Mouse (Mus musculus) intestine, embryonic 14.5 days (tissue): ENCODE results near the gene Srms. TPM values are rescaled to one million over a fixed set of nuclear protein-coding genes. Genes with fewer than 3 reads are reported as not detected.

Source experiments
- ATAC-seq: fragments of 200-750 bp; cut with Nextera tagmentation; replicated peaks from 2 replicates; pipeline ENCODE4 v1.8.0; 2017; ENCODE audit warnings: low read depth, moderate number of reproducible peaks, moderate TSS enrichment, moderate library complexity; ENCODE audit not compliant: low FRiP score, low TSS enrichment
- DNase-seq: peaks from one replicate; pipeline ENCODE4 v3.0.0-alpha.2; 2018; ENCODE audit warnings: low spot score
- H3K27ac ChIP-seq: fragments of 300-500 bp; sonication (generic); 2 replicates; pipeline ENCODE4 v1.5.1; 2014; ENCODE audit warnings: low read depth, mild to moderate bottlenecking, control low read depth
- H3K27me3 ChIP-seq: fragments of 300-500 bp; sonication (generic); replicated peaks from 2 replicates; pipeline ENCODE4 v1.6.1; 2014; ENCODE audit warnings: low read length, control low read depth; ENCODE audit not compliant: control insufficient read depth, insufficient read depth
- H3K36me3 ChIP-seq: fragments of 300-500 bp; sonication (generic); 2 replicates; pipeline ENCODE4 v1.6.1; 2014; ENCODE audit warnings: low read length, control low read depth; ENCODE audit not compliant: control insufficient read depth, insufficient read depth
- H3K4me1 ChIP-seq: fragments of 300-500 bp; sonication (generic); replicated peaks from 2 replicates; pipeline ENCODE4 v1.6.1; 2014; ENCODE audit warnings: low read length, control low read depth, mixed read lengths; ENCODE audit not compliant: control insufficient read depth, insufficient read depth
- H3K4me2 ChIP-seq: fragments of 300-500 bp; sonication (generic); 2 replicates; pipeline ENCODE4 v1.6.1; 2014; ENCODE audit warnings: low read length
- H3K4me3 ChIP-seq: fragments of 300-500 bp; sonication (generic); 2 replicates; pipeline ENCODE4 v1.5.1; 2014; ENCODE audit warnings: low read depth, low read length, control low read depth, mixed read lengths
- H3K9ac ChIP-seq: fragments of 300-500 bp; sonication (generic); 2 replicates; pipeline ENCODE4 v1.6.1; 2014; ENCODE audit warnings: mild to moderate bottlenecking, low read length
- H3K9me3 ChIP-seq: fragments of 300-500 bp; sonication (generic); 2 replicates; pipeline ENCODE4 v1.6.1; 2016; ENCODE audit warnings: low read length, control low read depth; ENCODE audit not compliant: control insufficient read depth
- WGBS: fragments of 180-500 bp; shearing (Covaris S2); extraction: QIAGEN DNeasy Blood & Tissue Kit; methylation state at CpG from one replicate; pipeline ENCODE4 v1.1.7; 2014; 5-methylcytosine and 5-hydroxymethylcytosine counted together
- polyA plus RNA-seq: library from polyadenylated mRNA; unstranded; fragments of >200 nt; fragmentation: Nextera tagmentation; extraction: Ambion mirVana; gene quantifications from 2 replicates; pipeline ENCODE4 v1.2.1, GENCODE M21; 2014

Gene Srms
- polyA plus RNA-seq, 1 experiment from 2014 or later = 0.09 TPM

- WGBS = 68% methylated on average over 4 of the region's 4 CpGs
- H3K9me3 ChIP-seq = no peaks in the 10 kb centered on the region
- no peaks in the 10 kb centered on the region for H3K4me1 ChIP-seq
- no peak overlapping the region for H3K4me2 ChIP-seq
- H3K36me3 ChIP-seq = no peaks in the 10 kb centered on the region
- H3K27me3 ChIP-seq = peaks cover 48% of the 10 kb centered on the region
- no peak overlapping the region for H3K4me3 ChIP-seq
- H3K9ac ChIP-seq = no peak overlapping the region
- DNase-seq (no peak), ATAC-seq (no peak)
- no peak overlapping the region for H3K27ac ChIP-seq
Measured at GRCm38 (mm10) chr2:181155801-181156200, 57.2 kb downstream of the Srms start.

Other genes starting within 250 kb of the Srms start
- 77.0 and 78.6 TPM in 2 replicates for gene Arfgap1, start 246.0 kb downstream of the Srms start, polyA plus RNA-seq
- gene Col20a1, start 226.7 kb downstream of the Srms start, polyA plus RNA-seq = 0.24 and 0.26 TPM in 2 replicates
- gene Chrna4, start 169.6 kb downstream of the Srms start, polyA plus RNA-seq = 2.0 and 2.1 TPM in 2 replicates
- gene Kcnq2, start 77.9 kb downstream of the Srms start, polyA plus RNA-seq = 2.0 and 2.4 TPM in 2 replicates
- gene Eef1a2, start 56.2 kb downstream of the Srms start, polyA plus RNA-seq = 0.32 and 0.36 TPM in 2 replicates
- gene Ppdpf, start 25.9 kb downstream of the Srms start, polyA plus RNA-seq = 350 and 369 TPM in 2 replicates
- gene Ptk6, start 10.4 kb downstream of the Srms start, polyA plus RNA-seq = not detected in 2 replicates
- not detected in 2 replicates for gene Fndc11, start 6.8 kb upstream of the Srms start, polyA plus RNA-seq
- 2.6 and 2.8 TPM in 2 replicates for gene Helz2, start 28.8 kb upstream of the Srms start, polyA plus RNA-seq
- gene Gmeb2, start 74.8 kb upstream of the Srms start, polyA plus RNA-seq = 16.4 and 16.6 TPM in 2 replicates
- gene Stmn3, start 101.3 kb upstream of the Srms start, polyA plus RNA-seq = 56.5 and 63.9 TPM in 2 replicates
- gene Rtel1, start 106.6 kb upstream of the Srms start, polyA plus RNA-seq = 53.7 and 57.1 TPM in 2 replicates
- gene Zgpat, start 151.7 kb upstream of the Srms start, polyA plus RNA-seq = 34.4 and 38.2 TPM in 2 replicates
- gene Arfrp1, start 152.2 kb upstream of the Srms start, polyA plus RNA-seq = 50.3 and 52.6 TPM in 2 replicates
- 20.5 and 22.2 TPM in 2 replicates for gene Lime1, start 166.9 kb upstream of the Srms start, polyA plus RNA-seq
- 9.1 and 11.1 TPM in 2 replicates for gene Zbtb46, start 246.2 kb upstream of the Srms start, polyA plus RNA-seq